Mouse (Mus musculus) T-helper 2 cell (primary cell): Measurements from ENCODE around the gene Rpgrip1l.

Experiments used
- in situ Hi-C: fragments of 300-600 bp; cut with MboI, MseI; formaldehyde crosslinking; loops from one replicate; pipeline ENCODE4 v1.15.1; 2025; ENCODE audit warnings: high pct_unique_total_duplicates

Gene Rpgrip1l

GRCm38 (mm10) chr8:91276337-91276736 is 36.7 kb downstream of the Rpgrip1l start:
- in situ Hi-C loops = no loop called here

GRCm38 (mm10) chr8:91273493-91273892 is 39.6 kb downstream of the Rpgrip1l start:
- in situ Hi-C loops = no loop called here

DNA sequence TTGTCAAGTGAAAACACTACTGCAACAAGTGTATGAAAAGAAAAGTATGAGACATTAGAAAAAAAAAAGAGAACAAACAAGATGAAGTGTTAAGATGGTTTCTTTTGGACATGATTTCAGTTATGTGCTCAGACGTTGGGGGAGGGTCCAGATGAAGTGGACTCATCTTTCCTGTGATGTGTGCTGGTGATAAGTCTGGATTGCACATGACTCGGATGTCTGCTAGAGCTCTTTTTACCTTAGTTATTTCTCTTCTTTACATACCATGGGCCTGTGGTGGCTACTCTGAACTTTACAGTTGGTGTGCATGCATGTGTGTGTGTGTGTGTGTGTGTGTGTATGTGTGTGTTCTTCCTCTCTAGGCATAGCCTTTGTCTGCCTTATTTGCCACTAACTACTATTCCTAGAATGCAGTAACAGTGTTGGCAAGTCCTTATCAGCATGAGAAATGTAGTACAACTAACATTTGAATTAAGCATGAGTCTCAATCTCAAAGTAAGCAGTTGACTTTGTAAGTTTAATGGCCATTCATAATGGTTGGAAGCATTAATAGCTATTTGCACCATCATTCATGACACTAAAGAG is 43.6 kb downstream of the Rpgrip1l start:
- in situ Hi-C loops = no loop called here

- in situ Hi-C loops = no loop called here
Observed at GRCm38 (mm10) chr8:91264564-91264963, 48.5 kb downstream of the Rpgrip1l start.

DNA sequence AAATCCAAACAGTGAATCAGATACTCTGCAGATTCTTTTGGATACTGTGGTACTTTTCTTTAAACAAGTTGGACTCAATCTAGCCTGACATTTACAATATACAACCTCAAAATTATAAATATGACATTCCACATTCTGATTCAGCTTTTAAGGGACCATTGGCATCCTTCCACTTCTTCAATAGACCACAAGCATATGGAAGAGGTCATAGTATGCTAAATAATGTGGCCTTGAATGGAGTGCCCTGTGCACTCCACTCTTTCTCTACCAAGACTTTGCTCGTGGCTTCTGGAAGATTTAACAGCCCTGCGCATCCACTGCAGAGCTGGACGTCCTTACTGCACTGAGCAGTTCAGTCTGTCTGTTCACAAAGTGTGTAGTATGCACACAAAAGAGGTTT is 49.1 kb downstream of the Rpgrip1l start:
- in situ Hi-C loops = no loop called here

GRCm38 (mm10) chr8:91261598-91261997 is 51.5 kb downstream of the Rpgrip1l start:
- in situ Hi-C loops = no loop called here

DNA sequence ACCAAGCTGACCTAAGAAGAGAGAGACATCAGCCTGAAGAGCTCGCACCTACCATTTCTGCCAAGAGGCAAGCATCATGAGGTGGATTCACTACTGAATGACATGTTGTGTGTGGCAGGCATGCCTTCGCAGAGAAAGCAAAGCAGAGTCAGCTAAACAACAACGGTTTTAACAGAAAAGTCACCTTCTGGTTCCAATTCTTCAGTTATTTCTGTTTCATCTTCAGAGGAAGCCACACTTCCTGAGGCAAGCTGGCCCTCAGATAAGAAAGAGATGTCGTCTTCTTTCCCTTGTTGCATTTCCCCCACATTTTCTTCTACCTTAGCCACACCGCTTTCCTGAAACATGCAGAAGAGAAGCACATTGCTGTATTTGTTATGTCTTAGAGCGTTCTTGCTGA is 62.1 kb downstream of the Rpgrip1l start:
- in situ Hi-C loops = no loop called here

DNA sequence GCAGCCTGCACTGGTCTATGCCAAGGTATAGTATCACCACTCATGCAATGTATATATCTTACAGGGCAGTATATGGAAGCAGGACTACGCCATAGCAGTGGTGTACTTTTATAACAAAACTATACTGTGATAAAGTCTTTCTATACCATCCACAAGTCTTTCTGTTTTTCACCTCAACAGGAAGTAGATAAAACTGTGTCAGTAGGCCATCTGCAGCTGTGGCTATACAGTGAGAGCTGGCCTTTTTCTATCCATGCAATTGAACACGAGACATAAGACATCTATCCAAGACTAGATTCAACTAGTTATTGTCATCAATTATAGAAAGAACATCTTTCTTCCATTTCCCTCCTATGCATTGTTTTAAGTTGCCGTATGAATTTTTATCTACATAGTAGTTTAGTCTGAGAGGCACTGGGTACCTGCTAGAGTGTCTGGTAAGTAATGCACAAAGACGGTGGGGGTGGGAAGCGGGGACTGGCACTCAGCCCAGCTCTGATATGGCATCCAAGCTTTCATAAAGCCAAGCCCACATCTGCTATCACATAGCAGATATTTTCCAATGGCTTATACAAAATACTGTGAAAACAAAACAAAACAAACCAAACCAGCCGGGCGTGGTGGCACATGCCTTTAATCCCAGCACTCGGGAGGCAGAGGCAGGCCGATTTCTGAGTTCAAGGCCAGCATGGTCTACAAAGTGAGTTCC is 63.1 kb downstream of the Rpgrip1l start:
- in situ Hi-C loops = no loop called here

- in situ Hi-C loops = no loop called here
Observed at GRCm38 (mm10) chr8:91245821-91246454, 67.1 kb downstream of the Rpgrip1l start.

DNA sequence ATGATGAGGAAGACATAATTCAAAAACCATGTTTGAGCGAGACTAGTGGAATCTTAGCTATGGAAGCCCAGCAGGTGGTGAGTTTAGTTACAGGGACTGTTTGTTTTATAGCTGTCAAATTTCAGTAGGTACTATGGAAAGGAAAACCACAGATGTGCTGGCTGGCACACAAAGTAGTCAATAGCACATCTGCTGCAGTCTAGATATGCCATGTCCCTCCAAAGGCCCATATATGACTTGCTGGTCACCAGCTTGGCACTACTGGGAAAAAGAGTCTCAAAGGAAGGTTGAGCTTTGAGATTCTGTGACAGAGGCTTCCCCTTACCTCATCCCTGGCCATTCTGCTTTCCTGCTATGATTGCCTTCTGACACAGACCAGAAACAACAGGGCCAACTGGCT is 70.3 kb downstream of the Rpgrip1l start:
- in situ Hi-C loops = no loop called here

- in situ Hi-C loops = no loop called here
Observed at GRCm38 (mm10) chr8:91241873-91242519, 71.1 kb downstream of the Rpgrip1l start.

- in situ Hi-C loops = no loop called here
Observed at GRCm38 (mm10) chr8:91241371-91241770, 71.7 kb downstream of the Rpgrip1l start.

DNA sequence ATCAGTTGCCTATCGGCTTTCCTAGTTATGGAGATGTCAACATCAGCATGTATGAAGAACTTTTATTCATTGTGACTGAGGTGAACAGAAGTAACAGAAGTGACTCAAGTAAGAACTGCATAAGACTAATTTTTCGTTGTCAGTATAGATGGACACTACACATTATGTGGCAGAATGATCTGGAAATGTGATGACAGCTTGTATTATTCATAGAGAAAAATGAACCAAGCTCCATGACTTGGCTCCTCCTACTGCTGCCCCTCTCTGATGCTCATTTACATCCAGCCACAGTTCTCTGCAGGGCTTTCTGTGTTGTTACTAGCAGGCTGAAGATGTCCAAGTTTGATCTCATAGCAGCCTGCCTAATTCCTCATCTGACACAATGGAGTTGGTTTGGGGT is 75.9 kb downstream of the Rpgrip1l start:
- in situ Hi-C loops = no loop called here

GRCm38 (mm10) chr8:91234097-91234496 is 79.0 kb downstream of the Rpgrip1l start:
- in situ Hi-C loops = no loop called here

DNA sequence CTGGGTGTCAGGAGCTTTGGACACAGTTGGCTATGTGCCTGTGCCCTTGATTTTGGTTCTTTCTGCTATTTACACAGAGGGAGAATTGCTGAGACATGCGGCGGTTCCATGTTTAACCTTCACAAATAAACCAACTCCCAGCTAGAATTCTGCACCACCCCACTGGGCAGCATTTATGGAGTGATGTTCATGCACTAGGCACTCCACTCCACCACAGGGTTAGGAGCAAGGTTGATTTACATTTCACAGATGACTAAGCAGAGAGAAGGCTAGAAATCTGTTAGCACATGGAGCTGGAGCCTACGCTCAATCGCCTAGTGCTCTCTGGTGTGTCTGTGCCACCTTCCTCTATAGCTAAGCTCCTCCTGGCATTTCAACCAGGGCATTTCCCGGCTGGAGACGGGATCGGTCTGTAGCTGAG is 85.6 kb downstream of the Rpgrip1l start:
- in situ Hi-C loops = no loop called here

- in situ Hi-C loops = no loop called here
Observed at GRCm38 (mm10) chr8:91224227-91224626, 88.8 kb downstream of the Rpgrip1l start.

DNA sequence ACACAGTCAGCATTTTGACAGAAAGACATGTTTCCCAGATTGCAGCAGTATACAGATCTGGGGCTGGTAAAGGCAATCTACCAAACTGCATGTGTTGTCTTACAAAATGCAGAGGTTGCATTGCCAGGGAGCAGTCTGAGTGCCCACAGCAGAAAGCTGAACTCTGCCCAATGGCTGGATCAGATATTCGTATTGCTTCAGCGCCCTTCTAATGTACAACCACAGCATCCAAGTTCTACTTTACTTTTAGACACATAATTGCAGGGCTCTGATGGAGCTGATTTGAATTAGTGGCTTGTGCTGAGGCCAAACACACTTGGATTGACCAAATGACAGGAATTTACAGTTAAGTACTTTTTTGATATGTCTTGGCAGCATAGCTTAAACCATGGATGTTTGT is 91.2 kb downstream of the Rpgrip1l start:
- in situ Hi-C loops = no loop called here

GRCm38 (mm10) chr8:91218271-91218670 is 94.8 kb downstream of the Rpgrip1l start:
- in situ Hi-C loops = no loop called here

- in situ Hi-C loops = no loop called here
Observed at GRCm38 (mm10) chr8:91217062-91217905, 95.8 kb downstream of the Rpgrip1l start.

GRCm38 (mm10) chr8:91214287-91214686 is 98.8 kb downstream of the Rpgrip1l start:
- in situ Hi-C loops = no loop called here

DNA sequence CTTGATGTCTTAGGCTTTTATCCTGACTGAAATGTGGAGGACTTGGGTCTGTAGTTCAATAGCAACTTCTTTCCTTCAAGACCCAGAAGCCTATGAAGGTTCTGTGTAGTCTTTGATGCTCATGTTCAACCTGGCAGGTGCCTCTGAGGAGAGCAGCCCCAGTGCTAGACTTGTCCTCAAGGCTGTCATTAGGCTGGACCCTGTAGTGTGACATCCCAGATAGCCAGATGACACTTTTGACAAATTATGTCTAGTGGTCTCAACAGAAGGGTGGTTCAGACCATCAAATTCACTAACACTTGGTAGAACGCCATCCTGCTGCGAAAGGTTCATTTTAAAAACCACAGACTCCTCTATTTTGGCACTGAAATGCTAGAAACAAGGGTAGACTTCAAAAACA is 100.1 kb downstream of the Rpgrip1l start:
- in situ Hi-C loops = no loop called here

- in situ Hi-C loops = no loop called here
Observed at GRCm38 (mm10) chr8:91209658-91210057, 103.4 kb downstream of the Rpgrip1l start.
